Mouse (Mus musculus) limb, embryonic 14.5 days (tissue): ENCODE data around the gene E130311K13Rik. TPM values are rescaled to one million over a fixed set of nuclear protein-coding genes. Genes with fewer than 3 reads are reported as not detected.

Experiments used
- ATAC-seq: fragments of 200-750 bp; cut with Nextera tagmentation; 2 replicates; pipeline ENCODE4 v1.8.0; 2017; ENCODE audit warnings: low read depth, moderate number of reproducible peaks, moderate TSS enrichment; ENCODE audit not compliant: low FRiP score
- DNase-seq: peaks from one replicate; pipeline ENCODE4 v3.0.0-alpha.2; 2015; ENCODE audit warnings: low spot score
- H3K27ac ChIP-seq: fragments of 300-500 bp; sonication (generic); replicated peaks from 2 replicates; pipeline ENCODE4 v1.5.1; 2014; ENCODE audit warnings: low read depth, mild to moderate bottlenecking, low read length, moderate library complexity, mixed read lengths
- H3K27me3 ChIP-seq: fragments of 300-500 bp; sonication (generic); 2 replicates; pipeline ENCODE4 v1.6.1; 2014; ENCODE audit warnings: low read length, mixed read lengths; ENCODE audit not compliant: control insufficient read depth, insufficient read depth
- H3K36me3 ChIP-seq: fragments of 300-500 bp; sonication (generic); 2 replicates; pipeline ENCODE4 v1.6.1; 2014; ENCODE audit warnings: mild to moderate bottlenecking, low read length, moderate library complexity, mixed read lengths; ENCODE audit not compliant: control insufficient read depth, insufficient read depth
- H3K4me1 ChIP-seq: fragments of 300-500 bp; sonication (generic); 2 replicates; pipeline ENCODE4 v1.6.1; 2014; ENCODE audit warnings: antibody characterized with exemption, low read length, mixed read lengths; ENCODE audit not compliant: control insufficient read depth, insufficient read depth
- H3K4me2 ChIP-seq: fragments of 300-500 bp; sonication (generic); replicated peaks from 2 replicates; pipeline ENCODE4 v1.6.1; 2014; ENCODE audit warnings: low read depth, mild to moderate bottlenecking, low read length, moderate library complexity; ENCODE audit not compliant: severe bottlenecking
- H3K4me3 ChIP-seq: fragments of 300-500 bp; sonication (generic); replicated peaks from 2 replicates; pipeline ENCODE4 v1.5.1; 2014; ENCODE audit warnings: low read length
- H3K9ac ChIP-seq: fragments of 300-500 bp; sonication (generic); 2 replicates; pipeline ENCODE4 v1.6.1; 2014; ENCODE audit warnings: mild to moderate bottlenecking, low read depth, low read length, moderate library complexity; ENCODE audit not compliant: severe bottlenecking
- H3K9me3 ChIP-seq: fragments of 300-500 bp; sonication (generic); 2 replicates; pipeline ENCODE4 v1.6.1; 2016; ENCODE audit warnings: low read length; ENCODE audit not compliant: control insufficient read depth
- POLR2A ChIP-seq: fragments of 200-500 bp; IDR thresholded peaks from 2 replicates; pipeline ENCODE4 v1.8.0; 2012; ENCODE audit warnings: inconsistent platforms, mild to moderate bottlenecking, moderate library complexity, borderline replicate concordance; ENCODE audit not compliant: insufficient read depth, insufficient read length; ENCODE audit errors: extremely low read depth
- WGBS: fragments of 180-500 bp; shearing (Covaris S2); extraction: QIAGEN DNeasy Blood & Tissue Kit; methylation state at CpG from one replicate; pipeline ENCODE4 v1.1.7; 2014; 5-methylcytosine and 5-hydroxymethylcytosine counted together
- polyA plus RNA-seq, 2 experiments: library from polyadenylated mRNA; depleted of rRNA in 1 of 2; stranded (reverse) in 1 of 2; unstranded in 1 of 2; fragments of >200 nt; fragmentation: Nextera tagmentation in 1 of 2; extraction: Ambion mirVana in 1 of 2; gene quantifications; 2 replicates each; pipeline versions ENCODE4 v1.2.1 to v1.2.3; 2012 to 2014

Gene E130311K13Rik
- polyA plus RNA-seq, 2 experiments, result 6.2 to 8.9 TPM

GRCm38 (mm10) chr3:63893677-63894076 lies 35.6 kb downstream of the E130311K13Rik start:
- Histone ChIP-seq H3K27me3 (no peaks in the 10 kb centered on the region), H3K9ac (no peak overlapping the region), H3K4me3 (no peak overlapping the region), H3K4me1 (peaks cover 6% of the 10 kb centered on the region; the same call in 1 of the 2 replicates), H3K4me2 (no peak overlapping the region), H3K9me3 (no peaks in the 10 kb centered on the region), H3K27ac (0 out of 2 replicates have a peak overlapping the region, but pooled peaks have one; percentile 13), H3K36me3 (no peaks in the 10 kb centered on the region)
- peak; percentile 7 for DNase-seq
- TF ChIP-seq POLR2A, result no peak
- 33% methylated on average over 7 of the region's 7 CpGs for WGBS
- no peak for ATAC-seq

- no peak overlapping the region for H3K4me3 ChIP-seq
- no peak for DNase-seq
- no peak overlapping the region for H3K27ac ChIP-seq
- 52% methylated on average over 3 of the region's 3 CpGs for WGBS
- 0 out of 2 replicates have a peak, but pooled peaks cover 4% of the 10 kb centered on the region for H3K4me1 ChIP-seq
- no peak for ATAC-seq
- H3K36me3 ChIP-seq, result no peaks in the 10 kb centered on the region
- no peaks in the 10 kb centered on the region for H3K9me3 ChIP-seq
- no peak overlapping the region for H3K9ac ChIP-seq
- H3K4me2 ChIP-seq, result no peak overlapping the region
- no peaks in the 10 kb centered on the region for H3K27me3 ChIP-seq
- no peak for TF ChIP-seq POLR2A
Observed at GRCm38 (mm10) chr3:63892154-63892553, 37.1 kb downstream of the E130311K13Rik start.

GRCm38 (mm10) chr3:63881065-63881464 lies 48.2 kb downstream of the E130311K13Rik start:
- no peaks in the 10 kb centered on the region for H3K4me1 ChIP-seq
- WGBS, result 84% methylated on average over 2 of the region's 2 CpGs
- ATAC-seq, result no peak

GRCm38 (mm10) chr3:63878995-63879666 lies 50.1 kb downstream of the E130311K13Rik start:
- Histone ChIP-seq H3K4me1 (no peaks in the 10 kb centered on the region), H3K4me3 (no peak overlapping the region), H3K4me2 (no peak overlapping the region), H3K9me3 (no peaks in the 10 kb centered on the region), H3K27me3 (no peaks in the 10 kb centered on the region), H3K27ac (no peak overlapping the region), H3K36me3 (no peaks in the 10 kb centered on the region), H3K9ac (no peak overlapping the region)
- WGBS, result 45% methylated on average over 4 of the region's 4 CpGs
- DNase-seq (no peak), ATAC-seq (no peak)
- TF ChIP-seq POLR2A, result no peak

More at GRCm38 (mm10) chr3:63881065-63881464, 48.2 kb downstream of the E130311K13Rik start:
- no peak overlapping the region for H3K4me3 ChIP-seq
- no peak overlapping the region for H3K27ac ChIP-seq
- no peaks in the 10 kb centered on the region for H3K36me3 ChIP-seq
- no peaks in the 10 kb centered on the region for H3K9me3 ChIP-seq
- TF ChIP-seq POLR2A, result no peak
- no peak overlapping the region for H3K9ac ChIP-seq
- DNase-seq, result no peak
- no peak overlapping the region for H3K4me2 ChIP-seq
- no peaks in the 10 kb centered on the region for H3K27me3 ChIP-seq

GRCm38 (mm10) chr3:63872818-63873217 lies 56.5 kb downstream of the E130311K13Rik start:
- no peaks in the 10 kb centered on the region for H3K27me3 ChIP-seq
- H3K4me2 ChIP-seq, result no peak overlapping the region
- H3K27ac ChIP-seq, result no peak overlapping the region
- 44% methylated on average over 1 of the region's 1 CpGs for WGBS
- H3K9me3 ChIP-seq, result no peaks in the 10 kb centered on the region
- ATAC-seq, result no peak
- H3K9ac ChIP-seq, result no peak overlapping the region
- no peaks in the 10 kb centered on the region for H3K36me3 ChIP-seq
- H3K4me3 ChIP-seq, result no peak overlapping the region
- TF ChIP-seq POLR2A, result no peak
- no peaks in the 10 kb centered on the region for H3K4me1 ChIP-seq
- DNase-seq, result no peak

GRCm38 (mm10) chr3:63871249-63871648 lies 58.0 kb downstream of the E130311K13Rik start:
- no peak overlapping the region for H3K9ac ChIP-seq
- DNase-seq (no peak), ATAC-seq (no peak)
- H3K36me3 ChIP-seq, result no peaks in the 10 kb centered on the region
- TF ChIP-seq POLR2A, result no peak
- no peaks in the 10 kb centered on the region for H3K27me3 ChIP-seq
- no peak overlapping the region for H3K4me3 ChIP-seq
- no peak overlapping the region for H3K4me2 ChIP-seq
- WGBS, result 34% methylated on average over 2 of the region's 2 CpGs
- H3K4me1 ChIP-seq, result no peaks in the 10 kb centered on the region
- no peaks in the 10 kb centered on the region for H3K9me3 ChIP-seq
- H3K27ac ChIP-seq, result no peak overlapping the region
